Mouse (Mus musculus): ENCODE data around the gene Zcchc9.

Gene Zcchc9

DNA sequence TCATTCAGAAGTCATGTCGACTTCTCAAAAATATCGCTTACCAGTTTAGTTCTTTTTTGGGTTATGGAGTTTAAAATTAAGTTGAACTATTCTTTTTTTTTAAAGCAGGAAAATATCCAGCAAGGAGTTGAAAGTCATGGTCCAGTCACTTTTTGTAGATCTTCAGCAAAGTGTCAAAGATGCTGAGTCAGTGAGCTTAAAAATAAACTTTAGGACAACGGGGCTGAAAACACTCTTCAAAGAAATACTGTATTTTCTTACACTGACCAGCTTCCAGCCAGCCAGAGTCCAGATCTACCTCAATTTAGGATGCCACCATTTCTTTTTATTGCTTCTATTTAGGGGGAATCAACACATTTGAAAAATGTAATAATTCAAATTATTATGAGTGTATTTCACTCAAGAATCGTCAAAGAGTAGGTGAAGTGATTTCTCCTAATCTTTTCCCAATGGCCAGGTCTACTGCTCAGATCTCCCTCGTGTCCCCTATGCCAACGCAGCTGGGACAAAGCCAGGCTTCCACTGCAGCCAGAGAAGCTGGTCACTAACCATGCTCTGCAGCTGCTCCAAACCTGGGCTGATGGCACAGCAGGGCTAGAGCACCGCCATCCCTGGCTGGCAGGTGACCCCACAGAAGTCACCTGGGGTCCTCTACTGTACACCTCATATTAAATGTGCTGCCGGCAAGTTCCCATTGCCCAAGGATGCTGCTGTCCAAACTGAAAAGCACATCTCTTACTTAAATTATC, 47.0 kb downstream of the Zcchc9 start:
- DNase-seq: no peak

GRCm38 (mm10) chr13:91759791-91760190, 47.7 kb downstream of the Zcchc9 start:
- no peak for DNase-seq

- DNase-seq: no peak
Observed at GRCm38 (mm10) chr13:91758316-91759048, 49.0 kb downstream of the Zcchc9 start.

- DNase-seq: no peak
Observed at GRCm38 (mm10) chr13:91756230-91756629, 51.3 kb downstream of the Zcchc9 start.

DNA sequence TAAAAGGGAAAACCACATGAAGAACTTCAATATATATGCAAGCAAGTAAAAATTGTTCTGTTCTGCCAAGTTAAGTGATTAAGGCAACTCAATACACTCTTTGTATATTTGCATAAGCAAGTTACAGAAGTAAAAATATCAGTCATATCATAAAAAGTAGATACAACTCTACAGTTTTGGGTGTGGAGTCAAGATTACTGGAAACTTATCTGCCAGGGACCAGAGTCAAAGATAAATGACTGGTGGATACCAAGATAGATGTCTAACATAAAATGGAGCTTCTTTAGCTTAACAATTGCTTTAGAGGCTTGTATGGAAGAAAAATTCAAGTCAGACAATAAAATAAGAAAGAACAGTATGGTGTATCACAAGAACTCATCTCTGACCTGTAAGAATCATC, 52.7 kb downstream of the Zcchc9 start:
- no peak for DNase-seq

GRCm38 (mm10) chr13:91753724-91754123, 53.8 kb downstream of the Zcchc9 start:
- no peak for DNase-seq

DNA sequence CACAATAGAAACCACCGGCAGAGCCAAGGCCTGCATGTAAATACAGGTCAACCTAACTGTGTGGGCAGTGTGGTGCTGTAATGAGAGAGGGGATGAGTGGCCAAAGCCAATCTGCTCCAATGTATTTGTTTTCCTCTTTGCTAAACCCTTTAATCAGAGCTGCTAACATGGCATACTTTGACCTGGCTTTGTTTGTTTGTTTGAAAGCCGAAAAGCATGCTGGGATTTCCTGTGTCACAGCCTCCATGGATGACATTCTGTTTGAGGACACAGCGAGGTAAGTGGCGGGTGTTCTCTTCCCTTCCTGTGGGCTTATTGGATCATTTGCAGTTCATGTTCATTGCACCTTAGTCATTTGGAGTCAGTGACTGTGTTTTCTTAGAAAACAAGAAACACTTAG, 57.5 kb downstream of the Zcchc9 start:
- no peak for DNase-seq

- DNase-seq: no peak
Observed at GRCm38 (mm10) chr13:91748401-91748800, 59.1 kb downstream of the Zcchc9 start.
